Mouse (Mus musculus) ES-CJ7 (cell line): ENCODE data around the gene Klhl8.
"Not testable (repeated sequence)": the region's sequence is repeated elsewhere in the genome, so short reads cannot be mapped to it uniquely, and the experiment has no call there.

Source experiments
- DNase-seq: peaks from one replicate; pipeline ENCODE4 v3.0.0; 2011; ENCODE audit warnings: low read depth, low spot score

Gene Klhl8

DNA sequence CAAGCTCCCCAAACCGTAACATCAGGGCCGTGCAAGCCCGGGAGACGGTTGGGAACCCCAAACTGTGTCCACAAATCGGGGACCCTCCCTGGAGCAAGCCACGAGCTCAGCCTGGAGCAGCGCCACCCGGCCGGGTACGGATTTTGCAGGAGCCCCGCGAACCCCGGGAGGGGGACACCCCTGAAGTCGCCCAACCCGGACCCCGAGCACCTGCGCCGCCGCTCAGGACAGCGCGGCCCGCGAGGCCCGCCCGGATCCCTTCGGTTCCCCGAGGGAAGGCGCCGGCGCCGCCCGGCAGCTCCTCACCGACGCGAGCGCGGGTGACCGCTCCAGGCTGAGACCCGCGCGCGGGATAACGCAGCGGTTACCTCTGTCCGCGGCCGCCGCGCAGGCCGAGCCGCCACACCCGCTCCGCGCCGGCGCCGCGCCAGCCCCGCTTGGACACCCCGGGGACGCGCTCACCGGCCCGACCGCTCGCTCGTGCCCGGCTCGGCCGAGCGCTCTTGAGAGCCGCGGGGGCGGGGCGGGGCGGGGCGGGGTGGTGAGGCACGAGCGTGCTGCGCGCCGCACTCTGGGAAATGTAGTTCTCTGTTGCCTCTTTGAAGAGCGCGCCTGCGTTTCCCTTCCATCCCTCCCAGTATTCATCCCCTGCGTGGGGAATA lies at the start of gene Klhl8:
Klhl8 (minus strand) TSS at position 512 of the 662 bp plus-strand sequence.
- DNase-seq, result peak; percentile 81

DNA sequence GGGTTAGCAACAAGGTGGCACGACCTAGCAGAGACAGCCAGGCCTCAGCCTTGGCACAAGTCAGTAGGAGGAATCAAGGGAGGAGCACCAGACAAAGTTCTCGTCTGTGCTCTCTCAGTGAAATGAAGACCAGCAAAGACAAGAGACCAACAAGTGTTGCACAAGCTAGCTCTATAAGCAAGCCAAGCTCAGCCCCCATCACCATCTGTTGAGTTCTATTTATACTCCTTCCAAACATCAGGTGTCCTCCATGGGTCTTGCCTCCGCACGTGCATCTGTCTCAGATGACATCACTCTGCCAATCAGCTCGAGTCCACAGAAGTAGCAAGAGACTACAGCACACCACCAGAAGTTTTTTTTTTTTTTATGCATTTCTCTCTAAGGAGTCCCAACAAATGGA lies 43.6 kb upstream of the Klhl8 start:
- no peak for DNase-seq

DNA sequence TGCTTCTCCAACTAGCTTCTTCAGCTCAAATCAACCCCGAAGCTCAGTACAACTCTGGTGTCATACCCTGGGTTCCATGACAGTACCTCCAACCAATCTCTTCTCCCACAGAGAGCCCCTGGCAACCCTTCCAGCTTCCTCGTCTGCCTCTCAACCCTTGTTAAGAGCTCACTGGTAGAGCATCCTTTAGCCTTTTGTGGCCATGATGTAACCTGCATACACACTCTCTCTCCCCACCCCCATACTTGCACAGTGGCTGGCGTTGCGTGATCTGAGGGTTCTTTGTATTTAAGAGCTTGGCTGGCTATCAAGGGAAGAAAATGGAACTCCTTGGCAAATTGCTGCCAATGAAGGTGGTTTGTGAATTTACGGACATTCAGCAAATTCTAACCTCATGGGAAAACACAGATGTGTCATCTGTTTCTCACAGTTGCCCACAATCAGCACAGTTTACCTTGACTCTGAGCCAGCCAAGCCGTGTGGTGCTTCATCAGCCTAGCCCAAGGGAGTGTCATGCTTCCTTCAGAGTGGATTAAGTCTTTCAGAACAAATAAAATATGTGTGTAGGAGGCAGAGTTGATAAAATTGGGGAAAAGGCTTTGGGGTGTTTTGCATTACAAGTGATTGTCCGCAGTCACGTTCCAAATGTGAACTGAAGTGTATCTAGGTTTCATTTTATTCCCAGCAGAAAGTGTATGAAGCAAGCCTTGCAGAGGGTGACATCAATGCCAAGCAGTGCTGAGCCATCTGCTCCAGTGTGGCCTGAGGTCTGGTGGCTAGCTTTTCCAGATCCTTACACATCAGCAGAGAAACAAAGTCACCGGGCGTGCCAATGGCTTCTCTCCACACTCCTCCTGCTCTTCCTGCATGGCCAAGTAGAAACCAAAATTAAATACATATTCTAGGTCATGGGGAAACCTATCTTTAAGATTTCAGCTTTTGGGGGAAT lies 42.4 kb upstream of the Klhl8 start:
- DNase-seq, result no peak

DNA sequence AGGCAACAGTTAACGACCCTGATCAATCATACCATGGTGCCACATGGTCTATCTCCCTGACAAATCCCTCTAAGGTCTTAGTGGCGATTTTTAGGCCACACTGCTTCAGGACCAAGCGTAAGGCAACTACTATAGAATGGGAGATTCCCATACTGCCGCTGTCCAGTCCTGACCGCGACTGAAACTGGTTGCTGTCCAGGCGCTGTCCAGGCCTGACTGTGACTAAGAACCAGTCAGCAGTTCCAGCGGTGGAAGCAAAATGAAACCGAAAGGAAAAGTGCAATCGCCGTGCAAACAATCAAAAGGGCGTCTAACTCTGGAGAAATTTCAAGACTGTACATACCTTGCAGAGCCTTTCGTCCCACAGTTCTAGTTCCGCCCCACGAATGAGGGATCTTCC lies 39.1 kb upstream of the Klhl8 start:
- DNase-seq, result not testable (repeated sequence)

DNA sequence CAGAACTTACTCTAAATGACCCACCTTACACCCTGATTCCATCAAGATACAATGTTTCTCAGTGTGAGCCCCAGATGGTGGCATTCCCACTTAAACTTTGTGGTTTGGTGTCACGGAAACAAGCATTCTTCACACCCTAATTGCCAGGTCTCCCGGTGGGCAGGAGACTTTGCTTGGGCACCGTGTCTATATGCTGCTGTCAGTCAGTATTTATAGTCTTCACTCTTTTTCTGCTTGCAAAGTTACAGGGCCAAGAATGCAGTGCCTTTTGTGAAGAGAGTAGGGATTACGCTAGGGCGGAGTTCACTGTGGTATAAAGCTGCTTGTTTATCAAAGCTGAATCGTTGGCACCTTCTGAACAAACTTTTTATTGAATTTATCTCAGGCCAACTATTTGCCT lies 32.1 kb upstream of the Klhl8 start:
- DNase-seq, result no peak

DNA sequence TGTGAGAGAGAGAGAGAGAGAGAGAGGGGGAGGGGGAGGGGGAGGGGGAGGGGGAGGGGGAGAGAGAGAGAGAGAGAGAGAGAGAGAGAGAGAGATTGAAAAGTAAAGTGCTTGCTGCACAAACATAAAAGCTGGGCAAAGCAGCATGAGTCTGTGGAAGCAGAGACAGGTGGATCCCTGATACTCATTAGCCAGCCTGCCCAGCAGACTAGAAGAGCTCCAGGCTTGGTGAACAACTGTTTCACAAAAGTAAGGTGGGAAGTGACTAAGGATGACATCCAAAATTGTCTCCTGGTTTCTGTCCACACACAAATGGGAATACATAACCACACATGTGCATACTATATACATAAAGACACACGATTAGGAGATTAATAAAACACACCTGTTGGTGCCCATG lies 28.8 kb upstream of the Klhl8 start:
- no peak for DNase-seq

DNA sequence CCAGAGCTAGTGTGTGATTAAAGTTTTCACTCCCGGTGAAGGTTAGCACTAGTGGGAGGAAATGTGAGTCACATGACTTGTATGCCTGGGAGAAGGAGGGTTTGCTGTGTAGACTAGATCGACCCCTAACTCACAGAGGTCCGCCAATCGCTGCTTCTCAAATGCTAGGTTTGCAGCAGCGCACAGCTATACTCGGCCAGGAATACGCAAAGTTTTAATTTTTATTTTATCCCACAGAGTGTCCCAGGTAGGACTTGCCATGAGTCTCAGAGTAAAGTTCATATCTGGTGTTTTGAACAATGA lies 28.2 kb upstream of the Klhl8 start:
- DNase-seq, result no peak

DNA sequence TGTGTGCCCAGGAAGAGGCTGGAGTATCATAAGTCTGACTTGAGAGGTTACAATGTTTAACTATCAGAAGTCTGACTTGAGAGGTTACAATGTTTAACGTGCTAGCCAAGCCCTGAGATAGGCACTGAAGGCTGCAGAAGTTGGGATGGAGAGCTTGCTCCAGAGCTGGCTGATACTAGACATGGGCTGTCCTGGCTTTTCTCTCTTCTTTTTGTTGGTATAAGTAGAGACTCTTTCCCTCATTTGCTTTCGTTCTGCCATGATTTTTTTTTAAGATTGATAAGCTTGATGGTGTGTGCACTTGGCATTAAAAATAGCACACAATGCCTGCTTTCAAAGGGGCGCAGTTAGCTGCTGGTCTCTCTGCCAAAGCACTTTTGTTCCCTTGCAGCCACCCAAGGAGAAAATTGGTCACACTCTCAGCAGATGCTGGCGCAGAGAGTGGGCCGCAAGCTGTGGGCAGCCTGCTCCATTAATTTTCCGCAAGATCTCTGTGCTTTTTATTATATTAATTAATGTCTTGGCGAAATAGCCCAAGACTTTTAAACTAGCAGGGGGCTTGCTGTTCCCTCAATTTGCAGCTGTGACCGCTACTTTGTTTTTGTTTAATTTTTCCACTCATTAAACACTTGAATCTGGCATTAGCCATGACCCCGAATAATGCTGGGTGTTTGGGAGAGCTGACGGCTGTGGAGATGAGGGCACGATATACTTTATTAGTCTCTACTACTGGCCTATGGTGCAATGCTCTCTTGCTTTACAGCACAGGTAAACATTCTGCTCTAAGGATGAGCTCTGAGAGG lies 27.7 kb upstream of the Klhl8 start:
- DNase-seq, result no peak

DNA sequence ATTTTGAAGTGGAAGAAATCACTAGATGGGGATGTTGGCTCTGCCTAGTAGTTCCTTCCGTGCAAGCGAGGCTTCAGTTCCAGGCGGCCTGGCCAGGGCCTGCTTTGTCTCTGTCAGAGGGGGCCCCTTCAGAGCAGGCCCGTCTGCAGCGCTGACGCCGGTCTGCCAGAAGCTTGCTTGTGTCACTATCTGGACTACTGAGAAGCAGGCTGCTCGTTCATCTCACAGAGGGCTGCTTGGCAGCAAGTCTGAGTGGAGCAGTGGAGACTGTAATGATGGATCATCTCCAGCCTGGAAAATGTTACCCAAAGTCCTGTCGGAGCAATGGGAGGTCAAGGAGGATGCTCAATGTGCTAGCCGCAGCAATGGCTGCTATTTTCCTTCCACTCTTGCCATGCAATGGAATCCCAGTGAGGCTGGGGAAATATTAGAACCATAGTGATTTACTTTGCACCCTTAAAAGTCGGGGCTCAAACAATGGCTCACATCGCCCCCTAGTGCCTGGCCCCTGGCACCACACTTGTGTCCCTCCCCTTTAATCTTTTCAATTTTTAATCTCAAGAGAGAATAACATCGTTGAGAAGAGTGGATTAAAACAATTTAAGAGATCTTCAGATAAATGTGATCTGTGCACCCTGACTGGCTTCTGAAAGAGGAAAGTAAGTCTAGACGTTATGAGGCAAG lies 26.0 kb upstream of the Klhl8 start:
- DNase-seq, result no peak

DNA sequence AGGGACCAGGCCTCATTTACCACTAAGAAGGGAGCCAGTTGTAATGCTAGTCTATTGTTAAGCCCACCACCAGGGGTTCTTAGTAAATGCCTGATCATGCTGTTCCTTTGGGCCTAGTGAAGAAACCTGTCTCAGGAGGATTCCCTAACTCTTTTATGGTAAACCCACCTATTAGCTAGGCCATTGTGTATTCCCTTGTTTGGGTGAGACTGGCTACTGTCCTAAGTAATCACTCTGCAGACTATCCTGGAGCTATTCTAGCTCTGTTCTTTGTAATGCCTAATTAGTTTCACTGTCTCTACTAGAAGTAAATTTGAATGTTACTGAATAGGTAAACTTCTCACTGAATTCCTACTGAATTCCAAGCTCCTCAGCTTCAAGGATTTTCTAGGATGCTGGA lies 20.9 kb upstream of the Klhl8 start:
- DNase-seq, result peak; percentile 84

DNA sequence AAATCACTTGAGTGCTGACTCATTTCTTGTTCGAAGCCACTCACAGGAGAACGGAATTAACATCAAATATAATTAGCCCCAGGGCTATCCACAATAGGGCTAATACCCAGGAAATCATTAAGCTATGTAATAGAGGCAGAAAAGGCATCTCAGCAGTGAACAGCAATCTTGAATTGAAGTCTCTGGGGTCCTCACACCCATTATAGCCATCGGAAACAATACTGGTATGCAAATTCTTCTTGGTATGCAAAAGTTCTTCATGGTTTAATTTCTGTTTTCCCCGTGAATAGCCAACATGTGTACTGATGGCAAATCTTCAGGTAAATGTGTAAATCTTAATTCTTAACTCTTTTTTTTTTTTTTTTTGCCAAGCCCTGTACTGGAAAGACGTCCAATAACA lies 19.5 kb upstream of the Klhl8 start:
- no peak for DNase-seq

DNA sequence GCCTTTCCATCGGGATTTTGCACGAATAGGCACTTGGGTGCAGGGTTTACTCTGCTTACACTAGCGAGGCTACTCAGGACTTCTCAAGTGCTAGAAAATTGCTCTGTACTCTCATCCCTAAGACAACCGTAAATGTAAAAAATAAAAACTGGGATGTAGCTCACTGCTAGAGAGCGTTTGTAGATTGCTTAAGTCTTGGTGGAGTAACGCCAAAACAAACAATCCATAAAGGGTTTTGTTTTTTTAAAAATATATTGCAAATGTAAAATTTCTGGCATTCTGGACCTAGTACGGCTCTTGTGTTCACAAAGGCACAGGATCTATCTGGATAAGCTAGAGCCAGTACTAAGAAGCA lies 17.1 kb upstream of the Klhl8 start:
- no peak for DNase-seq

DNA sequence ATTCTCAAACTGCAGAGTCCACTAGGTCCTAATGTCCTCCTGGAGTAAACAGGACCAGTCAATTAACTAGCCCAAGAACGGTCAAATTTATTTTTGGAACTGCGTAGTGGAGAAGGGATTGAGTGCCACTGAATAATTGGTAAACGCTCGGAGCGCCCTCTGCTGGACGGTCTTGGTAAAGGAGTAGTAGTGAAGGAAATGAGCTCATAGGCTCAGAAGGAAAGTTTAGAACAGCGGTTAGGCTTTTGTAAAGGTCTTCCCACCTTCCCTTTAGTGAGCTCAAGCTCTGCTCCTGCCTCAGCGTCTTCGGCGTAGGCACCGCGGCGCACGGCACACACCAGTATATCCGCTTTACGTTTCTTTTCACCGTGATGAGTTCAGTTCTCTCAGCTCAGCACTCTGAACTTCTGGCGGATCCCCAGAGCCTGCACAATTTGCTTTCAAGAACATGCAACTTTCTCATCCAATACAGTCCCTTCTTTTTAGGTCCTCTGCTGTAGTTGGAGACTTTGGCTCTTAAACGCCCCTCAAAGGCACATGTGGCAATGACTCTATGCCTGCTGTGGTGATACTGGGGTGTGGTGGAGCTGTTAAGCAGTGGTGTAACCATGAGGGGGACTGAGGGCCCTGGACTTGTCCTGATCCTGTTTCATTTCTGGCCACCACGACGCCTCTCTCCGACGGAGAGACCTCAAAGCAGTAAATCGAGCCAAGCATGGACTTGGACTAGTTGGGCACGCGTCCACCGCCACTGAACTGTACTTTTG lies 16.6 kb upstream of the Klhl8 start:
- peak; percentile 92 for DNase-seq

DNA sequence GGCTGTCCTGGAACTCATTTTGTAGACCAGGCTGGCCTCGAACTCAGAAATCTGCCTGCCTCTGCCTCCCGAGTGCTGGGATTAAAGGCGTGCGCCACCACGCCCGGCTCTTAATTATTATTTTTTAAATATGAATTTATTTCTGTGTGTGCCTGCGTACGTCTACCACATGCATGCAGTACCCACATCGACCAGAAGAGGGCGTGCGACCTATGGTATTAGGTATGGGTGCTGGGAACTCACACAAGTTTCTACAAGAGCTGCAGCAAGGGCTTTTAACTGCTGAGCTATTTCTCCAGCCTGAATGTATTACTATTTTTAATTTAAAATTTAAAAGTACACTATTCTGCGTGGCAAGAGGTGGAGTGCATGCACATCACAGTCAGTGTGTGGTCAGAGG lies 15.3 kb upstream of the Klhl8 start:
- DNase-seq, result peak; percentile 76

DNA sequence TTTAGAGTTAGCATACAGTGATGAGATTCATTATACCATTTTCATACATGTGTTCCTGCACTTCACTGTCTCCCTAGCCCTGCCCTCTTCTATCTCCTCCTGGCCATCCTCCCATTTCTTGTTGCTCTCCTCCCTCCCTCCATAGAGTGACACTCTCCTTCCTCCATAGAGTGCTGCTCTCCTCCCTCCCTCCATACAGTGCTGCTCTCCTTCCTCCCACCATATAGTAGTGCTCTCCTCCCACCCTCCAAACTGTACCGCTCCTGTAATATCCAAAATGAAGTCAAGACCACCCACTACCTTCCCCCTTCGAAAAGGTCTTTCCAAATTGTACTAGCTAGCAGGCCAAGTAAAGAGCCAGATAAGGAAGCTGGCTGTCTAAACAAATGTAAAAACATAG lies 12.7 kb upstream of the Klhl8 start:
- DNase-seq, result no peak

DNA sequence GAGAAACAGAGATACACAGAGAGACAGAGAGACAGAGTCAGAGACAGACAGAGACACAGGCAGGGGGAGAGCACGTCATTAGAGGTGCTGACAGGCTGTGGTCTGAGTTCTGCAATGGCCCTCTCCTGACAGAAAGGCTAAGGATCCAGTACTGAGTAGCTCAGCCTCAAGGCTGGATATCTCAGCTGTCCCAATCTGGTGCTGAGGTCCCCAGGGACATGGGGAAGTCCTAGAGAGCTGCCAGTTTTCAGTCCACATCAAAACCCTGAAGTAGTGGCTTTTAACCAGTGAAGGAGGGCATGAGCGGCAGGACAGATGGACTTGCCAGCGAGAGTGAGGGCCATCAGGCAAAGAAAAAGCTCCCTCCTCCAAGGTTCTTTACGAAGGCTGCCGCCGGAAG lies 12.0 kb upstream of the Klhl8 start:
- no peak for DNase-seq

DNA sequence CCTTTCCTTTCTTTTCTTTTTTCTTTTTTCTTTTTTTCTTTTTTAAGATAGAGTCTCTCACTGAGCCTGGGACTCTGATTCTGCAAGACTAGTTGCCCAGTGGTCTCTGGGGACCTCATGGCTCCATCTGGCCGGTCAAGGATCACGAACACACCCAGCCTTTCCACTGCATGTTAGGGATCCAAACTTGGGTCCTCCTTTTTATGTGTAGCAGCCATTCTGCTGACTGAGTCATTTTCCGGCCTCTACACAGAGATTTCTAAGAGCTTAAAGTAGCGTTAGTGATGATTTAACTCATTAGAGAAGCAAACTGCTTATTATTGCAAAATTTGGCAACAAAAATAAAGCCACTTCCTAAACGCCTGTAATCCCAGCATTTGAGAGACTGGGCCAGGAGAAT lies 11.4 kb upstream of the Klhl8 start:
- DNase-seq, result no peak

DNA sequence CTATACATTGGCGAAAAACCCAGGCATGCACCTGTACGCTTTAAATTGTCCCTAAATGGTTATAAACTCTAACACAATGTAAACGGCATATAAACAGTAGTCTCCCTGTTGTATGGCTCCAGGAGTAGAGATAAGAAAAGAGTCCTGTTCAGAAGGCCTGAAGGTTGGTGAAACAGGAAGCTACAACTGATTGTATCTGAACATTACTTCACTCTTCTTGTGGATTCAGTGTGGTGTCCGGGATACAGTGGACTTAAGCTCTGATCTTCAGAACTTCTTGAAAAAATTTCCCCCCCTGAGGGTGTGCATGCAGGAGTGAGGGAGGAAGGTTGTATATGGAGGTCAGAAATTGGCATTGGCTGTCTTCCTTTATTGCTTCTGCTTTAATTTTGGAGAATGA lies 8.4 kb upstream of the Klhl8 start:
- no peak for DNase-seq

DNA sequence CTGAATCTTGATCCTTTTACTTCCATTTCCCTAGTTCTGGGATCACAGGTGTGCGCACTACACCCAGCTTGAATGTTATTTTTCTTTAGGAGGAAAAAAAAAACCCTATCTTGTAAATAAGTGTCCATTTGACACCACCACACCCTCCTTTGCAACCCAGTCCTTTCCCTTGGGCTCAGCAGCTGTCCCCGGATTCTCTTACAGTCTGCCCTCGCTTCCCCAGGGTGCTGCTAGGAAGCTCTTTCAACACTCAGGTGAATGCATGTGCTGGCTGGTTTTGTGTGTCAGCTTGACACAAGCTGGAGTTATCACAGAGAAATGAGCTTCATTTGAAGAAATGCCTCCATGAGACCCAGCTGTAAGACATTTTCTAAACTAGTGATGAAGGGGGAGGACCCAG lies 7.2 kb upstream of the Klhl8 start:
- no peak for DNase-seq

DNA sequence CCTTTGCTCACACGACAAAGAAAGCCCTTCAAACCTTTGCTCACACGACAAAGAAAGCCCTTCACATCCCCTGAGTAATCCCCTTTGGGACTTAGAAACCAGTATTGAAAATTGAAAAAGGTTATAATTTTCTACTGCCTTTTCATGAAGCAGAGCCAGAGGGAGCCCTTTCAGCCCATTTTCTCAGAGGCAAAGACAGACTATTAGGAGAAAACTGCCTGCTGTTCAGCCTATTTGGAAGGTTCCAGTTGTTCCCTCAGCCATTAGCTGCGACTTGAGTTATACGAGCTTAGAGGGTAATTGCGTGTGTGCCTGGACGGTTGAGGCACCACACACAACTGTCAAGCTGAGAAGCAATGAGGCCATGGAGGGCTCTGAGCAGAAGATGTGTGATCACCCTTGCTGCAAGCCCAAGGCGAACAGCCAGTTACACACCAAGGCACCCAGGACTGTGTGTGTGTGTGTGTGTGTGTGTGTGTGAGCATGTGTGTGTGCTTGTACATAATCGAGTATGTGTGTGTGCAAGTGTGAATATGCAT lies 6.4 kb upstream of the Klhl8 start:
- no peak for DNase-seq
